In genomic region chr2:144134575-144134958, GRCm38 (mm10) we compare ENCODE assay signal across 9 mouse cellular contexts.
A peak's percentile ranks its signal among the peaks of the same experiment; 100 is the strongest.
DNase-seq lines count a peak whose midpoint lies in the region; ATAC-seq lines count a peak whose summit lies in the region.
"Had no signal": no experiment of that assay in that cellular context is flagged by ENCODE, and none has a peak within 500 bp of the region (broad histone marks: within the 10 kb centered on the region; RNA-seq: fewer than 3 reads in every experiment).

No protein-coding gene starts in this region.

- H3K36me3 ChIP-seq in kidney, embryonic 16.5 days (ENCODE audit: insufficient read depth, low read length): no peaks in the 10 kb centered on the region
- H3K36me3 ChIP-seq in intestine, embryonic 15.5 days: no peaks in the 10 kb centered on the region

- H3K9me3 ChIP-seq in kidney, embryonic 16.5 days (ENCODE audit: low read length): no peaks in the 10 kb centered on the region
- H3K9me3 ChIP-seq in intestine, embryonic 15.5 days: no peaks in the 10 kb centered on the region

- peak overlapping the region; percentile 47 for H3K27ac ChIP-seq in kidney, embryonic 16.5 days (ENCODE audit: low read length)
- H3K27ac ChIP-seq in intestine, embryonic 15.5 days: peak overlapping the region; percentile 6; the same call in 1 of the 2 replicates

- DNase-seq in kidney, adult 11 months: no peak
- peak; percentile 61 for DNase-seq in fibroblast of lung, adult 2 months (ENCODE audit: low read depth)
- DNase-seq in ovary, postnatal 36 days (ENCODE audit: low spot score): peak; percentile 38
- no peak for DNase-seq in embryo, embryonic 10.5 days (ENCODE audit: low spot score)
- DNase-seq in layer of hippocampus, adult 9-10 months (ENCODE audit: low spot score): no peak
- no peak for DNase-seq in kidney, adult 8-10 months

- ATAC-seq in kidney, embryonic 16.5 days (ENCODE audit: low FRiP score, low TSS enrichment): peak; percentile 57; the same call in 1 of the 2 replicates
- peak; percentile 32; the same call in 1 of the 2 replicates for ATAC-seq in intestine, embryonic 15.5 days

- no peak overlapping the region for H3K4me3 ChIP-seq in kidney, embryonic 16.5 days (ENCODE audit: low read length)
- H3K4me3 ChIP-seq in intestine, embryonic 15.5 days (replicated peaks): no peak overlapping the region
- H3K4me3 ChIP-seq: erythroblast, embryonic 14.5 days had no signal

- peaks cover 15% of the 10 kb centered on the region; the same call in 1 of the 2 replicates for H3K4me1 ChIP-seq in kidney, embryonic 16.5 days (ENCODE audit: insufficient read depth, low read length)
- H3K4me1 ChIP-seq in intestine, embryonic 15.5 days (replicated peaks): peaks cover 13% of the 10 kb centered on the region; the same call in 1 of the 2 replicates

- H3K4me2 ChIP-seq in kidney, embryonic 16.5 days (replicated peaks; ENCODE audit: low read depth, low read length): no peak overlapping the region
- H3K4me2 ChIP-seq in intestine, embryonic 15.5 days (replicated peaks): no peak overlapping the region

- H3K27me3 ChIP-seq in kidney, embryonic 16.5 days (ENCODE audit: insufficient read depth, low read length): no peaks in the 10 kb centered on the region
- H3K27me3 ChIP-seq in intestine, embryonic 15.5 days (replicated peaks): no peaks in the 10 kb centered on the region

- 0 out of 2 replicates have a peak overlapping the region, but pooled peaks have one; percentile 15 for H3K9ac ChIP-seq in kidney, embryonic 16.5 days (replicated peaks; ENCODE audit: low read length)
- H3K9ac ChIP-seq in intestine, embryonic 15.5 days: no peak overlapping the region

- 71% methylated on average over 9 of the region's 9 CpGs for WGBS in kidney, embryonic 16.5 days
- 59% methylated on average over 9 of the region's 9 CpGs for WGBS in intestine, embryonic 15.5 days

Comparison
In these comparisons a context has a peak if more than half of its experiments do, and no peak if none do; other contexts are left out.
1. DNase-seq: peak in fibroblast of lung, adult 2 months (single experiment) and ovary, postnatal 36 days (single experiment); none in kidney, adult 11 months (single experiment), embryo, embryonic 10.5 days (single experiment), layer of hippocampus, adult 9-10 months (single experiment) and kidney, adult 8-10 months (0 of 2).